Mouse (Mus musculus) C2C12 (cell line): ENCODE measurements at regions not wholly inside any gene's neighbourhood (a gene's known extent, or its start where the extent isn't known, plus 50 kb on each side); places are given as distances from the start of the nearest gene placed in this dataset.

Experiments
- H3K27me3 ChIP-seq: one replicate; pipeline ENCODE4 v1.6.1; 2011; ENCODE audit not compliant: control insufficient read depth, insufficient read depth, insufficient read length
- H3K36me3 ChIP-seq: one replicate; pipeline ENCODE4 v1.6.1; 2011; ENCODE audit not compliant: control insufficient read depth, insufficient read depth
- H3K4me3 ChIP-seq: one replicate; pipeline ENCODE4 v1.5.1; 2011; ENCODE audit warnings: mild to moderate bottlenecking, control low read depth; ENCODE audit not compliant: poor library complexity, insufficient read depth, severe bottlenecking
- H3K79me2 ChIP-seq: one replicate; pipeline ENCODE4 v1.6.1; 2011; ENCODE audit not compliant: control insufficient read depth, insufficient read depth
- H3K79me3 ChIP-seq: one replicate; pipeline ENCODE4 v1.6.1; 2011; ENCODE audit warnings: low read depth, control low read depth
- H3ac ChIP-seq: one replicate; pipeline ENCODE3; 2011; ENCODE audit warnings: low read depth; ENCODE audit not compliant: control insufficient read depth, insufficient read length
- CEBPB ChIP-seq: IDR thresholded peaks from one replicate; pipeline ENCODE4 v1.6.1; 2011; ENCODE audit warnings: low read depth, mild to moderate bottlenecking, control low read depth, moderate library complexity
- CTCF ChIP-seq: IDR thresholded peaks from one replicate; pipeline ENCODE4 v1.5.1; 2011; ENCODE audit not compliant: control insufficient read depth, insufficient read depth, insufficient read length
- FOSL1 ChIP-seq: IDR thresholded peaks from one replicate; pipeline ENCODE4 v1.8.0; 2011; ENCODE audit warnings: mild to moderate bottlenecking, low read length; ENCODE audit not compliant: poor library complexity, insufficient read depth, severe bottlenecking
- MAX ChIP-seq: IDR thresholded peaks from one replicate; pipeline ENCODE4 v1.6.1; 2011; ENCODE audit warnings: mild to moderate bottlenecking, control low read depth
- MYOD1 ChIP-seq: IDR thresholded peaks from one replicate; pipeline ENCODE4 v1.6.1; 2011; ENCODE audit warnings: low read depth; ENCODE audit not compliant: control insufficient read depth, insufficient read length
- MYOG ChIP-seq: IDR thresholded peaks from one replicate; pipeline ENCODE4 v1.6.1; 2011; ENCODE audit not compliant: control insufficient read depth, insufficient read length; ENCODE audit errors: extremely low read depth
- USF1 ChIP-seq: IDR thresholded peaks from one replicate; pipeline ENCODE4 v1.6.1; 2011; ENCODE audit warnings: low read depth, mild to moderate bottlenecking, control low read depth, moderate library complexity

GRCm38 (mm10) chr14:107832976-107833375 lies 1081.0 kb downstream of the Slitrk1 start:
- Histone ChIP-seq H3ac (no peak overlapping the region), H3K79me2 (no peaks in the 10 kb centered on the region), H3K27me3 (no peaks in the 10 kb centered on the region), H3K4me3 (no peak overlapping the region), H3K36me3 (no peaks in the 10 kb centered on the region), H3K79me3 (no peaks in the 10 kb centered on the region)
- TF ChIP-seq USF1 (no peak), CEBPB (no peak), MYOG (no peak), MAX (no peak), MYOD1 (no peak), CTCF (no peak), FOSL1 (no peak)

GRCm38 (mm10) chr14:107785242-107785641 lies 1128.7 kb downstream of the Slitrk1 start:
- Histone ChIP-seq H3K36me3 (no peaks in the 10 kb centered on the region), H3ac (no peak overlapping the region), H3K27me3 (no peaks in the 10 kb centered on the region), H3K4me3 (no peak overlapping the region), H3K79me3 (no peaks in the 10 kb centered on the region), H3K79me2 (no peaks in the 10 kb centered on the region)
- TF ChIP-seq CTCF (no peak), CEBPB (no peak), USF1 (no peak), MYOD1 (no peak), MYOG (no peak), MAX (no peak), FOSL1 (no peak)
